Mouse (Mus musculus) heart, embryonic 11.5 days (tissue): ENCODE measurements around the gene Olfr1140. TPM values are rescaled to one million over a fixed set of nuclear protein-coding genes. Genes with fewer than 3 reads are reported as not detected.

Experiments used
- ATAC-seq: fragments of 200-750 bp; cut with Nextera tagmentation; replicated peaks from 2 replicates; pipeline ENCODE4 v1.8.0; 2017; ENCODE audit warnings: moderate library complexity; ENCODE audit not compliant: insufficient number of reproducible peaks, low FRiP score, low TSS enrichment
- H3K27ac ChIP-seq: fragments of 300-500 bp; sonication (generic); 2 replicates; pipeline ENCODE4 v1.5.1; 2014; ENCODE audit warnings: mild to moderate bottlenecking, low read depth, low read length
- H3K27me3 ChIP-seq: fragments of 300-500 bp; sonication (generic); 2 replicates; pipeline ENCODE4 v1.6.1; 2014; ENCODE audit warnings: mild to moderate bottlenecking, low read length, mixed read lengths; ENCODE audit not compliant: control insufficient read depth, insufficient read depth
- H3K36me3 ChIP-seq: fragments of 300-500 bp; sonication (generic); 2 replicates; pipeline ENCODE4 v1.6.1; 2014; ENCODE audit warnings: mild to moderate bottlenecking, low read length, moderate library complexity, mixed read lengths; ENCODE audit not compliant: control insufficient read depth, insufficient read depth
- H3K4me1 ChIP-seq: fragments of 300-500 bp; sonication (generic); 2 replicates; pipeline ENCODE4 v1.6.1; 2014; ENCODE audit warnings: low read length; ENCODE audit not compliant: control insufficient read depth, insufficient read depth
- H3K4me2 ChIP-seq: fragments of 300-500 bp; sonication (generic); 2 replicates; pipeline ENCODE4 v1.6.1; 2014; ENCODE audit warnings: mild to moderate bottlenecking, moderate library complexity
- H3K4me3 ChIP-seq: fragments of 300-500 bp; sonication (generic); 2 replicates; pipeline ENCODE4 v1.5.1; 2014; ENCODE audit warnings: low read depth, low read length
- H3K9ac ChIP-seq: fragments of 300-500 bp; sonication (generic); 2 replicates; pipeline ENCODE4 v1.6.1; 2014; ENCODE audit warnings: mild to moderate bottlenecking, low read depth, low read length, moderate library complexity
- H3K9me3 ChIP-seq: fragments of 300-500 bp; sonication (generic); replicated peaks from 2 replicates; pipeline ENCODE4 v1.6.1; 2016; ENCODE audit warnings: low read length; ENCODE audit not compliant: control insufficient read depth
- WGBS: fragments of 180-500 bp; shearing (Covaris S2); extraction: QIAGEN DNeasy Blood & Tissue Kit; methylation state at CpG from one replicate; pipeline ENCODE4 v1.1.7; 2014; ENCODE audit not compliant: insufficient replicate concordance; 5-methylcytosine and 5-hydroxymethylcytosine counted together
- polyA plus RNA-seq: library from polyadenylated mRNA; unstranded; fragments of >200 nt; fragmentation: Nextera tagmentation; extraction: Ambion mirVana; gene quantifications from 2 replicates; pipeline ENCODE4 v1.2.1, GENCODE M21; 2014

Gene Olfr1140
- polyA plus RNA-seq, result not detected in 2 replicates

DNA sequence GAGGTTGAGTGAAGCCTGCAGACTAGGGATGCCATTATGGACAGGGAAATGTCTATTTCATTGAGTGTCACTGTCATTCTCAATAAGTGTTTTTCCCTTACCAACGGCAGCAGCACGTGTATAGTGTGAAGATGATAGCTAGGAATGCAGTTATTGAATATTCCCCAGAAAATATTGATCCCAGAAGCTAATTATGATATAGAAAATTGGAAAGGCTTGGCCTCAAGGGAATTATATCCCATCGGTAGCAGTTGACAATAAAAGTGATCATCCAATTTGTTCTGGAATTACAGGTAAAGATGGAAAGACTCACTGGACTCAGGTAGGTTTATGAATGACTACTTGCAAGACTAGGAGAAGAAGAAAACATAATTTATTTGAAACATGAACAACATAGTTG lies at the start of gene Olfr1140:
Gene Olfr1140 (plus strand): TSS at position 301 of the 400 bp plus-strand sequence.
- Histone ChIP-seq H3K9ac (no peak within 1 kb of the TSS), H3K4me1 (no peaks in the 10 kb centered on the region), H3K4me3 (no peak within 1 kb of the TSS), H3K27me3 (no peaks in the 10 kb centered on the region), H3K4me2 (no peak within 1 kb of the TSS), H3K27ac (no peak within 1 kb of the TSS), H3K36me3 (no peaks in the 10 kb centered on the region), H3K9me3 (no peaks in the 10 kb centered on the region)
- no peak for ATAC-seq
- 73% methylated on average over 3 of the region's 3 CpGs for WGBS

DNA sequence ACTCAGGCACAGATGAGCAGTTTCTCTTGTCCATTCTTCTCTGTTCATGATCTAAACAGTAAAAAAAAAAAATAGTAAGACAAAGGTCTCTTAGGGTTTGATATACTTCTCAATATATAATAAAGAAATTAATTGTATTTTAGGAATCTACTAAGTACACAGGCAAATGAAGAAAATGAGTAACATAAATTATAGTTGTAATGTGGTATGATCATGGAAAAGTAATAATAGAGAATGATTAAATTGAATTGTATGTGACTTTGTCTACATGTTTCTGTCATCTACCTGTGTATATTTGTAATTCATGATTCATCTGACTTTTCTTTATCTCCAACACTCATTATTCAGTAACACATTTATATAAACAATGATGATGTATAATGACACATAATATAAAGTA lies 49.7 kb upstream of the Olfr1140 start, which contains the start of gene Olfr1136:
Gene Olfr1136 (minus strand): TSS at position 101 of the 400 bp plus-strand sequence.
- no peak for ATAC-seq
- Histone ChIP-seq H3K27me3 (no peaks in the 10 kb centered on the region), H3K27ac (no peak within 1 kb of the TSS), H3K9me3 (no peaks in the 10 kb centered on the region), H3K4me1 (no peaks in the 10 kb centered on the region), H3K36me3 (no peaks in the 10 kb centered on the region), H3K9ac (no peak within 1 kb of the TSS), H3K4me3 (no peak within 1 kb of the TSS), H3K4me2 (no peak within 1 kb of the TSS)

DNA sequence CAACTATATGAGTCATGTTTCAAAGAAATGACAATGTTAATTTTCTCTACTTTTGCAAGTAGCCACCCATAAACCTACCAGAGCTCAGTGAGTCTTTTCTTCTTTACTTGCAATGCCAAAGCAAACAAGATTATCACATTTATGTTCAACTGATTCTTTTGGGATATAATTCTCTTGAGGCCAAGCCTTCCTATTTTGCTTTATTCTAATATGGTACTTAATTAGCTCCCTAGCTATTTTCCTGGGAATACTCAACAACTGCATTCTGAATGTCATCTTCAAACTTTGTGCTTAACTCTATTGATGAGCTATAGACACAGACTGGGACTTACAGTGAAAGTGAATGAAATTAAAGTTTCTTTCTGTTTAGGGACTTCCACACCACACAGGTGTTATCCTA lies 30.5 kb upstream of the Olfr1140 start, which contains the start of gene Olfr1137:
Gene Olfr1137 (minus strand): TSS at position 101 of the 400 bp plus-strand sequence.
- H3K36me3 ChIP-seq, result no peaks in the 10 kb centered on the region
- no peaks in the 10 kb centered on the region for H3K4me1 ChIP-seq
- no peak within 1 kb of the TSS for H3K9ac ChIP-seq
- no peak for ATAC-seq
- H3K4me3 ChIP-seq, result no peak within 1 kb of the TSS
- no peaks in the 10 kb centered on the region for H3K9me3 ChIP-seq
- H3K27me3 ChIP-seq, result no peaks in the 10 kb centered on the region
- no peak within 1 kb of the TSS for H3K4me2 ChIP-seq
- H3K27ac ChIP-seq, result no peak within 1 kb of the TSS

DNA sequence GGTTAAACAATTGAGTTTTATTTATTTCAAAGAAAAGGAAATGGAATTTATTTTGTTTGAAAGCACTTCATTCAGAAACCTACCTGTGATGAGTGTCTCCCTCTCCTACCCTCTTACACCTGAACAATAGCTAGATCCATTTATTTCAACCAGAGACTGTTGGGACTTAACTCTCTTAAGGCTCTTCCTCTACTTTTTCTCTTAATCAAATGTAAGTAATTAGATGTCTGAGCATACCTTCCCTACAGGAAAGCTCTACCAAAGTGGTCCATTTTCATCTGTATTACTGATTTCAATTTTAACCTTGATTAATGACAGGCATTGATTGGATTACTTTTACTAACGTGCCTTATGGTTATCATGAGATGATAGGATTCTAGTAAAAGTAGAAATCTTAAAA lies 3.7 kb upstream of the Olfr1140 start, which contains the start of gene Olfr1138:
Gene Olfr1138 (minus strand): TSS at position 101 of the 400 bp plus-strand sequence.
- no peak within 1 kb of the TSS for H3K9ac ChIP-seq
- no peak within 1 kb of the TSS for H3K27ac ChIP-seq
- no peaks in the 10 kb centered on the region for H3K4me1 ChIP-seq
- no peak within 1 kb of the TSS for H3K4me2 ChIP-seq
- no peaks in the 10 kb centered on the region for H3K27me3 ChIP-seq
- H3K36me3 ChIP-seq, result no peaks in the 10 kb centered on the region
- WGBS, result 76% methylated on average over 1 of the region's 1 CpGs
- H3K9me3 ChIP-seq, result no peaks in the 10 kb centered on the region
- ATAC-seq, result no peak
- H3K4me3 ChIP-seq, result no peak within 1 kb of the TSS

DNA sequence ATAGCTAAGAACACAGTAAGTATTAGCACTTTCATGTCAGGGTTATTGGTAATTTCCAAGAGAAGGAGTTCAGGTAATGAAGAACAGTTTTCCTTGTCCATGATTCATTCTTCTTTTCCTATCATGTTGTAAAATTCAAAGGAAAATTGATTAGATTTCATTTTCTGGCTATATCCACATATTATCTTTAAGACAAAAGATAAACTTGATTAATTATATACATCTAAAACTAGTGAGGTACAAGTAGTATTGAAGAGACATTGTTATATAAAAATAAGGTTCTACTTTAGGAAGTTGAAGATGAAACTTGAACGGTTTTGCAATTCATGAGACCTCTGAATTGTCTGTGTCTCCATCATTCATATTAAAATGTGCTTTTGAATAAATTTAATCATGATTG lies 10.3 kb downstream of the Olfr1140 start, which contains the start of gene Olfr1141:
Gene Olfr1141 (minus strand): TSS at position 101 of the 400 bp plus-strand sequence.
- Histone ChIP-seq H3K9ac (no peak within 1 kb of the TSS), H3K9me3 (no peaks in the 10 kb centered on the region), H3K4me2 (no peak within 1 kb of the TSS), H3K27ac (no peak within 1 kb of the TSS), H3K4me1 (no peaks in the 10 kb centered on the region), H3K36me3 (no peaks in the 10 kb centered on the region), H3K27me3 (no peaks in the 10 kb centered on the region), H3K4me3 (no peak within 1 kb of the TSS)
- no peak for ATAC-seq
- WGBS, result 77% methylated on average over 1 of the region's 1 CpGs

DNA sequence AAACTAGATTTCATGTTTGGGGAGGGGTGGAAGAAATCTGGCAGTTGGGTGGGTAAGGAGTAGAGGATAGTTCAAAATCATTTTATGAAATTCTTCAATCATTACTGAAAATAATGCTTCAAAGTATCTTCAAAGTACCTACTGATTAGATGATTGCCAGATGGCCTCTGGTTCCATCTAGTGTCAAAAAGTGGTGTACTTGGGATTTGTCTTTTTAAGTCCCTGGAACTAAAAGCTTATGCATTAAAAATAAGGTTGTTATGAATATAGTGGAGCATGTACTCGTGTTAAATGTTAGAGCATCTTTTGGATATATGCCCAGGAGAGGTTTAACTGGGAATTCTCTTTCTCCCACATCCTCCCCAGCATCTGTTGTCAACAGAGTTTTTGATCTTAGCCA lies 32.6 kb downstream of the Olfr1140 start:
- Histone ChIP-seq H3K9me3 (no peaks in the 10 kb centered on the region), H3K36me3 (no peaks in the 10 kb centered on the region), H3K9ac (no peak overlapping the region), H3K27ac (no peak overlapping the region), H3K4me3 (no peak overlapping the region), H3K4me1 (no peaks in the 10 kb centered on the region), H3K4me2 (no peak overlapping the region), H3K27me3 (no peaks in the 10 kb centered on the region)
- ATAC-seq, result no peak
- 37% methylated on average over 1 of the region's 1 CpGs for WGBS

DNA sequence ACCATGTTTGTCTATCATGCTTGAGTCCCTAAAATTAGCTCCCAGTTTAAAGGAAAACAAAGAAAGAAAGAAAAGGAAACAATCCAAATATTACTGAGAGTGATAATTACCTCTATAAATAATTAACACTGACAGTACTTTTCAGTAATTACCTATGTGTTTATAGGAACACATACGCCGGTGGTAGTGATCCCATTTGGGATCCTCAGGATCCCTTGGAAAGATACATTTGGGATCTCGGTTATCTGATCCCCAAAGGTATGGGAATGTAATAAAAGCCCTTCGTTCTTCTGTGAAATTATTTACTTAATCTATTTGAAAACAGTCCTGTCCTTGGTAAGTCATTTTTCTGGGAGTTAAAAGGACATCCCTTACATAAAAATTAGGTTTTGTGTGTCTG lies 35.6 kb downstream of the Olfr1140 start, which contains the start of gene Olfr152:
Gene Olfr152 (plus strand): TSS at position 301 of the 400 bp plus-strand sequence.
- Histone ChIP-seq H3K4me2 (no peak within 1 kb of the TSS), H3K36me3 (no peaks in the 10 kb centered on the region)
- ATAC-seq, result no peak

More for the DNA sequence above, 35.6 kb downstream of the Olfr1140 start, which contains the start of gene Olfr152:
- Histone ChIP-seq H3K27ac (no peak within 1 kb of the TSS), H3K4me3 (no peak within 1 kb of the TSS), H3K9ac (no peak within 1 kb of the TSS), H3K4me1 (no peaks in the 10 kb centered on the region), H3K9me3 (no peaks in the 10 kb centered on the region), H3K27me3 (no peaks in the 10 kb centered on the region)
- 73% methylated on average over 4 of the region's 4 CpGs for WGBS

Other genes with a start within 250 kb of the Olfr1140 start
- gene Pramel7, start 246.7 kb upstream of the Olfr1140 start, polyA plus RNA-seq, result not detected in 2 replicates
- gene Pramel6, start 237.2 kb upstream of the Olfr1140 start, polyA plus RNA-seq, result not detected in 2 replicates
- not detected in 2 replicates for gene Olfr153, start 212.0 kb upstream of the Olfr1140 start, polyA plus RNA-seq
- gene Olfr1128, start 198.2 kb upstream of the Olfr1140 start, polyA plus RNA-seq, result not detected in 2 replicates
- gene Olfr1129, start 169.8 kb upstream of the Olfr1140 start, polyA plus RNA-seq, result not detected in 2 replicates
- not detected in 2 replicates for gene Olfr1130, start 137.5 kb upstream of the Olfr1140 start, polyA plus RNA-seq
- not detected in 2 replicates for gene Olfr1131, start 116.6 kb upstream of the Olfr1140 start, polyA plus RNA-seq
- not detected in 2 replicates for gene Olfr1132, start 106.2 kb upstream of the Olfr1140 start, polyA plus RNA-seq
- gene Olfr1133, start 96.4 kb upstream of the Olfr1140 start, polyA plus RNA-seq, result not detected in 2 replicates
- gene Olfr1134, start 85.3 kb upstream of the Olfr1140 start, polyA plus RNA-seq, result not detected in 2 replicates
- not detected in 2 replicates for gene Olfr1135, start 70.1 kb upstream of the Olfr1140 start, polyA plus RNA-seq
- not detected in 2 replicates for gene Olfr1136, start 49.8 kb upstream of the Olfr1140 start, polyA plus RNA-seq
- gene Olfr1137, start 30.6 kb upstream of the Olfr1140 start, polyA plus RNA-seq, result not detected in 2 replicates
- not detected in 2 replicates for gene Olfr1138, start 3.8 kb upstream of the Olfr1140 start, polyA plus RNA-seq
- not detected in 2 replicates for gene Olfr1141, start 10.2 kb downstream of the Olfr1140 start, polyA plus RNA-seq
- not detected in 2 replicates for gene Olfr152, start 35.7 kb downstream of the Olfr1140 start, polyA plus RNA-seq
- gene Olfr1143, start 56.8 kb downstream of the Olfr1140 start, polyA plus RNA-seq, result not detected in 2 replicates
- gene Olfr1145, start 66.1 kb downstream of the Olfr1140 start, polyA plus RNA-seq, result not detected in 2 replicates
- not detected in 2 replicates for gene Olfr1148, start 86.8 kb downstream of the Olfr1140 start, polyA plus RNA-seq
- gene Olfr1150-ps1, start 100.2 kb downstream of the Olfr1140 start, polyA plus RNA-seq, result not detected in 2 replicates
- not detected in 2 replicates for gene Olfr1151, start 112.1 kb downstream of the Olfr1140 start, polyA plus RNA-seq
- gene Olfr1152, start 122.7 kb downstream of the Olfr1140 start, polyA plus RNA-seq, result not detected in 2 replicates
- not detected in 2 replicates for gene Olfr1153, start 151.2 kb downstream of the Olfr1140 start, polyA plus RNA-seq
- gene Olfr1154, start 161.4 kb downstream of the Olfr1140 start, polyA plus RNA-seq, result not detected in 2 replicates
- gene Olfr1155, start 201.4 kb downstream of the Olfr1140 start, polyA plus RNA-seq, result not detected in 2 replicates
- not detected in 2 replicates for gene Olfr1156, start 209.3 kb downstream of the Olfr1140 start, polyA plus RNA-seq
- gene Olfr1157, start 224.5 kb downstream of the Olfr1140 start, polyA plus RNA-seq, result not detected in 2 replicates
- gene Olfr74, start 230.9 kb downstream of the Olfr1140 start, polyA plus RNA-seq, result not detected in 2 replicates
- not detected in 2 replicates for gene Olfr1158, start 246.4 kb downstream of the Olfr1140 start, polyA plus RNA-seq